Mouse (Mus musculus) heart, embryonic 13.5 days (tissue): Measurements from ENCODE around the gene Gpr143. TPM values are rescaled to one million over a fixed set of nuclear protein-coding genes. Genes with fewer than 3 reads are reported as not detected.
"Not testable (repeated sequence)": the region's sequence is repeated elsewhere in the genome, so short reads cannot be mapped to it uniquely, and the experiment has no call there.

Experiments
- ATAC-seq: fragments of 200-750 bp; cut with Nextera tagmentation; 2 replicates; pipeline ENCODE4 v1.8.0; 2017; ENCODE audit warnings: moderate TSS enrichment; ENCODE audit not compliant: insufficient number of reproducible peaks, low FRiP score, low TSS enrichment; ENCODE audit errors: extremely low read depth
- H3K27ac ChIP-seq: fragments of 300-500 bp; sonication (generic); replicated peaks from 2 replicates; pipeline ENCODE4 v1.5.1; 2015; ENCODE audit warnings: moderate library complexity, mild to moderate bottlenecking, inconsistent platforms
- H3K27me3 ChIP-seq: fragments of 300-500 bp; sonication (generic); replicated peaks from 2 replicates; pipeline ENCODE4 v1.6.1; 2015; ENCODE audit warnings: mild to moderate bottlenecking, inconsistent platforms
- H3K36me3 ChIP-seq: fragments of 300-500 bp; sonication (generic); 2 replicates; pipeline ENCODE4 v1.6.1; 2015; ENCODE audit warnings: mild to moderate bottlenecking, inconsistent platforms
- H3K4me1 ChIP-seq: fragments of 300-500 bp; sonication (generic); 2 replicates; pipeline ENCODE4 v1.6.1; 2015; ENCODE audit warnings: inconsistent platforms
- H3K4me2 ChIP-seq: fragments of 300-500 bp; sonication (generic); 2 replicates; pipeline ENCODE4 v1.6.1; 2015; ENCODE audit warnings: inconsistent platforms, mild to moderate bottlenecking, moderate library complexity
- H3K4me3 ChIP-seq: fragments of 300-500 bp; sonication (generic); 2 replicates; pipeline ENCODE4 v1.5.1; 2015; ENCODE audit warnings: moderate library complexity, mild to moderate bottlenecking, inconsistent platforms
- H3K9ac ChIP-seq: fragments of 300-500 bp; sonication (generic); 2 replicates; pipeline ENCODE4 v1.6.1; 2015; ENCODE audit warnings: inconsistent platforms, mild to moderate bottlenecking, moderate library complexity
- H3K9me3 ChIP-seq: fragments of 300-500 bp; sonication (generic); 2 replicates; pipeline ENCODE4 v1.6.1; 2016; ENCODE audit warnings: inconsistent platforms
- WGBS: fragments of 180-500 bp; shearing (Covaris S2); methylation state at CpG from one replicate; pipeline ENCODE4 v1.1.7; 2015; ENCODE audit warnings: mixed read lengths; 5-methylcytosine and 5-hydroxymethylcytosine counted together
- polyA plus RNA-seq: library from polyadenylated mRNA; unstranded; fragments of >200 nt; fragmentation: Nextera tagmentation; extraction: Ambion mirVana; gene quantifications from 2 replicates; pipeline ENCODE4 v1.2.1, GENCODE M21; 2015

The Gpr143 gene
- polyA plus RNA-seq, 1 experiment from 2014 or later, result 0.15 TPM

DNA sequence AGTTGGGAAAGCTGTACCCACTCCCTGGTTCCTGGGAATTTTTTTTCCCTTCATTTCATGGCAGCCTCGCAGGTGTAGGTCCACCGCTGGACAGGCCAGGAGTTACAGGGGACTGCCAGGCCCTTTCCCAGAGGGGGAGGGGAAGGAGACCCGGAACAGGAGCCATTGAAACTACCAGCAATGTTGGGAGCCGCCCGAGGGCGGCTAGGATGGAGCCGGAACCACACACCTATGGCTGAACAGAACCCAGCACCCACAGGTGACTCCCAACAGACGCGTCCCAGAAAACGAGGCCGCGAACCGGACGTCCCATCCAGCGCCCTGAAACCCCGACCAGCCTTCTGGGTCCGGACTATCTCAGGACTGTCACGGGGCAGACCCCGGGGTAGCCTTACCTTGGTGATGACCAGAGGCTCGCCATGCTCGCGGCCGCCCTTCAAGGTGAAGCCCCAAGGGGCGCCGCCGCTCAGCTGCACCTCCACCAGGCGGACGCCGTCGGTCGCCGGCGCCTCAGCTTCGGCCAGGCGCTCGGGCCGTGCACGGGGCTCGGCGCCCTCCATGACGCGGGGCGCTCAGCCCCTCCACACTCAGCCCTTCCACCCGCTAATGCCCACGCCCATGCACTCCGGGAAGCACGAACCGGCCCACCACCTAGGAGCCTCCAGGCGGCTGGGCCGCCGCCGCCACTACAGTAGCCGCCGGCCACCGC is 12.7 kb upstream of the Gpr143 start, which contains the start of gene Shroom2:
Shroom2 (minus strand) TSS at position 575 of the 709 bp plus-strand sequence.
- peaks cover 19% of the 10 kb centered on the region for H3K27me3 ChIP-seq
- ATAC-seq, result peak; percentile 20; the same call in 1 of the 2 replicates
- H3K9me3 ChIP-seq, result no peaks in the 10 kb centered on the region
- peak within 1 kb of the TSS; percentile 67 for H3K4me2 ChIP-seq
- 10% methylated on average over 52 of the region's 55 CpGs for WGBS
- peak within 1 kb of the TSS; percentile 86 for H3K9ac ChIP-seq
- H3K4me3 ChIP-seq, result peak within 1 kb of the TSS; percentile 72
- H3K36me3 ChIP-seq, result no peaks in the 10 kb centered on the region
- peak within 1 kb of the TSS; percentile 73 for H3K27ac ChIP-seq
- peaks cover 10% of the 10 kb centered on the region; the same call in 1 of the 2 replicates for H3K4me1 ChIP-seq

- no peaks in the 10 kb centered on the region for H3K36me3 ChIP-seq
- 5% methylated on average over 38 of the region's 48 CpGs for WGBS
- peak overlapping the region; percentile 67 for H3K4me2 ChIP-seq
- peak overlapping the region; percentile 86 for H3K9ac ChIP-seq
- peak; percentile 85 for ATAC-seq
- H3K27ac ChIP-seq, result peak overlapping the region; percentile 73
- H3K4me1 ChIP-seq, result peaks cover 4% of the 10 kb centered on the region; the same call in 1 of the 2 replicates
- H3K9me3 ChIP-seq, result no peaks in the 10 kb centered on the region
- peaks cover 19% of the 10 kb centered on the region for H3K27me3 ChIP-seq
- H3K4me3 ChIP-seq, result peak overlapping the region; percentile 72
Measured at GRCm38 (mm10) chrX:152769600-152770157, 12.0 kb upstream of the Gpr143 start.

DNA sequence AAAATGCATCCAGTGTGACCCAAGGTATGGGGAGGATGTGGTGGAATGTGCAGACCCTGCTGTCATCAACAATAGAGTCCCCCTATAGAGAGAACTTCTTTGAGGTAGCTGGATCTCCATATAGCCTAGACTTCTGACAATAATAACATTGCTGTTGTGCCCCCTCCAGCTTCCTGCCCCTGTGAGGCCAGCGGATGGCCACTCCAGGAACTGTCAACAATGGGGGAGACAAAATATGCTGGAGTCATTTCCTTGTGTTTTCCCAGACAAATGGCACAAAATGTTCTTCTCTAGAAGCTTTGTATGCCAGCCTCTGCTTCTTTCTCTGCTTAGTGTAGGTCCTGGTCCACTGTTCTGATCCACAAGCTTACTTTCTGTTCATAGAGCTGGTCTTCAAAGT is 6.4 kb downstream of the Gpr143 start:
- Histone ChIP-seq H3K9ac (no peak overlapping the region), H3K9me3 (no peaks in the 10 kb centered on the region), H3K27ac (0 out of 2 replicates have a peak overlapping the region, but pooled peaks have one; percentile 5), H3K27me3 (0 out of 2 replicates have a peak, but pooled peaks cover 6% of the 10 kb centered on the region), H3K4me2 (no peak overlapping the region), H3K4me1 (no peaks in the 10 kb centered on the region), H3K36me3 (no peaks in the 10 kb centered on the region), H3K4me3 (no peak overlapping the region)
- 64% methylated on average over 1 of the region's 1 CpGs for WGBS
- ATAC-seq, result no peak

- H3K9me3 ChIP-seq, result no peaks in the 10 kb centered on the region
- WGBS, result 53% methylated on average over 2 of the region's 2 CpGs
- ATAC-seq, result no peak
- H3K36me3 ChIP-seq, result no peaks in the 10 kb centered on the region
- H3K4me2 ChIP-seq, result no peak overlapping the region
- H3K27me3 ChIP-seq, result 0 out of 2 replicates have a peak, but pooled peaks cover 6% of the 10 kb centered on the region
- no peak overlapping the region for H3K9ac ChIP-seq
- 0 out of 2 replicates have a peak overlapping the region, but pooled peaks have one; percentile 5 for H3K27ac ChIP-seq
- no peaks in the 10 kb centered on the region for H3K4me1 ChIP-seq
- H3K4me3 ChIP-seq, result no peak overlapping the region
Measured at GRCm38 (mm10) chrX:152788611-152789010, 6.9 kb downstream of the Gpr143 start.

GRCm38 (mm10) chrX:152805317-152805716 is 23.6 kb downstream of the Gpr143 start:
- Histone ChIP-seq H3K36me3 (no peaks in the 10 kb centered on the region), H3K9me3 (no peaks in the 10 kb centered on the region), H3K4me3 (no peak overlapping the region), H3K4me2 (no peak overlapping the region), H3K27ac (no peak overlapping the region), H3K4me1 (no peaks in the 10 kb centered on the region), H3K27me3 (no peaks in the 10 kb centered on the region), H3K9ac (no peak overlapping the region)
- no peak for ATAC-seq

- Histone ChIP-seq H3K27me3 (no peaks in the 10 kb centered on the region), H3K9ac (no peak overlapping the region), H3K36me3 (no peaks in the 10 kb centered on the region), H3K4me2 (no peak overlapping the region), H3K27ac (no peak overlapping the region), H3K4me3 (no peak overlapping the region), H3K9me3 (no peaks in the 10 kb centered on the region), H3K4me1 (no peaks in the 10 kb centered on the region)
- WGBS, result 70% methylated on average over 3 of the region's 3 CpGs
- ATAC-seq, result no peak
Measured at GRCm38 (mm10) chrX:152813339-152813738, 31.6 kb downstream of the Gpr143 start.

- Histone ChIP-seq H3K27ac (no peak overlapping the region), H3K4me2 (no peak overlapping the region), H3K9ac (no peak overlapping the region), H3K4me1 (no peaks in the 10 kb centered on the region), H3K36me3 (no peaks in the 10 kb centered on the region), H3K27me3 (no peaks in the 10 kb centered on the region), H3K4me3 (no peak overlapping the region), H3K9me3 (no peaks in the 10 kb centered on the region)
- ATAC-seq, result no peak
Measured at GRCm38 (mm10) chrX:152818996-152819395, 37.3 kb downstream of the Gpr143 start.

GRCm38 (mm10) chrX:152831003-152831550 is 49.4 kb downstream of the Gpr143 start:
- H3K4me2 ChIP-seq, H3K9ac ChIP-seq, H3K27me3 ChIP-seq, H3K36me3 ChIP-seq, H3K4me1 ChIP-seq, H3K27ac ChIP-seq, H3K4me3 ChIP-seq, H3K9me3 ChIP-seq, ATAC-seq: not testable (repeated sequence)
- no CpG with 5 or more reads among the region's 1 CpGs for WGBS

DNA sequence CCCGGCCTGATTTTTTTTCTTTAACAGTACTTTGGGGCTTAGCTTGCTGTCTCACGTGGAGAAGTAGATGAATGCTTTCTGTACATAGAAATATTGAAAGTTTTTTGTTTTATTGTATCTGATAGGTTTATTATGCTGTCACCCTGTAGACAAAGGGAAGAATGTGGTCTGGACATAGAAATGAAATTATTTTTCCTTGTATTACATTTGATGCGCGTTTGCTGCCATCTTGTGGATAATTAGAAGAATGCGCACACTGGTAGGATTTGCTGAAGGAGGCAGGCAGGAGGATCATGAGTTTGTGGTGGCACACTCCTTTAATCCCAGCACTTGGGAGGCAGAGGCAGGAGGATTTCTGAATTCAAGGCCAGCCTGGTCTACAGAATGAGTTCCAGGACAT is 53.2 kb downstream of the Gpr143 start:
- WGBS, result 26% methylated on average over 5 of the region's 5 CpGs
- not testable (repeated sequence) for H3K9ac ChIP-seq, H3K36me3 ChIP-seq

GRCm38 (mm10) chrX:152855076-152855772 is 73.5 kb downstream of the Gpr143 start:
- Histone ChIP-seq H3K36me3 (no peaks in the 10 kb centered on the region), H3K4me1 (no peaks in the 10 kb centered on the region), H3K27me3 (no peaks in the 10 kb centered on the region), H3K4me2 (no peak overlapping the region), H3K27ac (no peak overlapping the region), H3K9ac (no peak overlapping the region), H3K4me3 (no peak overlapping the region), H3K9me3 (peaks cover 11% of the 10 kb centered on the region; the same call in 1 of the 2 replicates)
- 76% methylated on average over 3 of the region's 3 CpGs for whole genome bisulfite sequencing
- ATAC-seq, result no peak

More for the DNA sequence above, 53.2 kb downstream of the Gpr143 start:
- not testable (repeated sequence) for H3K27me3 ChIP-seq, ATAC-seq, H3K4me3 ChIP-seq, H3K9me3 ChIP-seq, H3K4me1 ChIP-seq, H3K27ac ChIP-seq, H3K4me2 ChIP-seq
